Mouse (Mus musculus) hindbrain, embryonic 14.5 days (tissue): ENCODE data around the gene Ccdc9. TPM values are rescaled to one million over a fixed set of nuclear protein-coding genes. Genes with fewer than 3 reads are reported as not detected.
"Not testable (repeated sequence)": the region's sequence is repeated elsewhere in the genome, so short reads cannot be mapped to it uniquely, and the experiment has no call there.

Experiments
- ATAC-seq: fragments of 200-750 bp; cut with Nextera tagmentation; 2 replicates; pipeline ENCODE4 v1.8.0; 2017; ENCODE audit warnings: moderate number of reproducible peaks, mild to moderate bottlenecking, moderate TSS enrichment, moderate library complexity; ENCODE audit not compliant: low FRiP score
- DNase-seq: peaks from one replicate; pipeline ENCODE4 v3.0.0-alpha.2; 2015; ENCODE audit warnings: low spot score
- H3K27ac ChIP-seq: fragments of 300-500 bp; sonication (generic); 2 replicates; pipeline ENCODE4 v1.5.1; 2014; ENCODE audit warnings: mild to moderate bottlenecking, moderate library complexity
- H3K27me3 ChIP-seq: fragments of 300-500 bp; sonication (generic); 2 replicates; pipeline ENCODE4 v1.6.1; 2014; ENCODE audit warnings: mild to moderate bottlenecking, low read length, mixed read lengths; ENCODE audit not compliant: control insufficient read depth, insufficient read depth
- H3K36me3 ChIP-seq: fragments of 300-500 bp; sonication (generic); replicated peaks from 2 replicates; pipeline ENCODE4 v1.6.1; 2014; ENCODE audit not compliant: control insufficient read depth, insufficient read depth
- H3K4me1 ChIP-seq: fragments of 300-500 bp; sonication (generic); replicated peaks from 2 replicates; pipeline ENCODE4 v1.6.1; 2014; ENCODE audit warnings: antibody characterized with exemption, low read length, mixed read lengths; ENCODE audit not compliant: control insufficient read depth, insufficient read depth
- H3K4me2 ChIP-seq: fragments of 300-500 bp; sonication (generic); replicated peaks from 2 replicates; pipeline ENCODE4 v1.6.1; 2014; ENCODE audit warnings: mild to moderate bottlenecking, moderate library complexity
- H3K4me3 ChIP-seq: fragments of 300-500 bp; sonication (generic); replicated peaks from 2 replicates; pipeline ENCODE4 v1.5.1; 2014; ENCODE audit warnings: mild to moderate bottlenecking, low read length
- H3K9ac ChIP-seq: fragments of 300-500 bp; sonication (generic); 2 replicates; pipeline ENCODE4 v1.6.1; 2014
- H3K9me3 ChIP-seq: fragments of 300-500 bp; sonication (generic); 2 replicates; pipeline ENCODE4 v1.6.1; 2016; ENCODE audit warnings: low read length; ENCODE audit not compliant: control insufficient read depth
- WGBS: fragments of 180-500 bp; shearing (Covaris S2); extraction: QIAGEN DNeasy Blood & Tissue Kit; methylation state at CpG from one replicate; pipeline ENCODE4 v1.1.7; 2014; 5-methylcytosine and 5-hydroxymethylcytosine counted together
- polyA plus RNA-seq: library from polyadenylated mRNA; unstranded; fragments of >200 nt; fragmentation: Nextera tagmentation; extraction: Ambion mirVana; gene quantifications from 2 replicates; pipeline ENCODE4 v1.2.1, GENCODE M21; 2014

Ccdc9 gene
- polyA plus RNA-seq, 1 experiment from 2014 or later, result 17.0 TPM

DNA sequence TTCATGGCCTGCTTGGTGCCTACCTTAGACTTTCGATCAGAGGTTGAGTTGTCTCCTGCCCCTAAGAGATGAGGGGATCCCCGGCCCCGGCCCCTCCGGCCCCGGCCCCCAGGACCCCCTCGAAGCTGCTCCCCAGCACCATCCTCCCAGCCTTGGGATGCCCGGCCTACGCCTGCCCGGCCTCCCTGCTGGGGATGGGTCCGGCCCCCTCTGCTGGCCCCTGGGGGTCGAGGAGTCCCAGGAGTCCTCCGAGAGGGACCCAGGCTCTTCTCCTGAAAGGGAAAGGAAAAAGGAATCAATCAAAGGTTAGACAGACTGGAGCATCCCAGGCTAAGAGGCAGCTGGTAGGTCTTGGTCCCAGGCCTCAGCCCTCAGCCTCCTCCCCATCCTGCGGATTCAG lies 4.3 kb downstream of the Ccdc9 start:
- H3K9me3 ChIP-seq, result no peaks in the 10 kb centered on the region
- no peaks in the 10 kb centered on the region for H3K27me3 ChIP-seq
- no peak for DNase-seq
- WGBS, result 87% methylated on average over 13 of the region's 13 CpGs
- ATAC-seq, result no peak
- H3K4me2 ChIP-seq, result no peak overlapping the region
- H3K27ac ChIP-seq, result no peak overlapping the region
- peaks cover 61% of the 10 kb centered on the region for H3K36me3 ChIP-seq
- no peak overlapping the region for H3K9ac ChIP-seq
- H3K4me3 ChIP-seq, result no peak overlapping the region
- H3K4me1 ChIP-seq, result peaks cover 8% of the 10 kb centered on the region

DNA sequence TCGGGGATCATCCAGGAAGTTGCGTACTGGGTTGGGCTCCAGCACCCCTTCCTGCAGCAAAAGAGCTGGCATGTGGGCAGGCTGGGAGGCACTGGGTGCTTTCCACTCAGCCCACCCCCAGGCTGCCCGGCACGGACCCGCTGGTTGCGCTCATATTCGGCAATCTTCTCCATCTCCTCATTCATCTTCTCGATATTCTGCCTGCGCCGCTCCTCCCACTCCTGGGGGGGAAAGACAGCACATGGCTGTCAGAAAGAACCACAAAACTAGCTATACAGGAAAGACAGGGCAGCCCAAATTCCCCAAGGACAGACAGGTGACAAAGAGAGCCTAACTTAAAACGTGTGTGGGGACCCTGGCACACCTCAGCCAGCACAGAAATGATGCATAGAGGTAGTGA lies 5.9 kb downstream of the Ccdc9 start:
- H3K4me3 ChIP-seq, result no peak overlapping the region
- H3K4me1 ChIP-seq, result peaks cover 6% of the 10 kb centered on the region
- no peak overlapping the region for H3K27ac ChIP-seq
- 90% methylated on average over 11 of the region's 11 CpGs for WGBS
- H3K9me3 ChIP-seq, result no peaks in the 10 kb centered on the region
- peaks cover 77% of the 10 kb centered on the region for H3K36me3 ChIP-seq
- ATAC-seq (no peak), DNase-seq (no peak)
- no peaks in the 10 kb centered on the region for H3K27me3 ChIP-seq
- no peak overlapping the region for H3K4me2 ChIP-seq
- no peak overlapping the region for H3K9ac ChIP-seq

DNA sequence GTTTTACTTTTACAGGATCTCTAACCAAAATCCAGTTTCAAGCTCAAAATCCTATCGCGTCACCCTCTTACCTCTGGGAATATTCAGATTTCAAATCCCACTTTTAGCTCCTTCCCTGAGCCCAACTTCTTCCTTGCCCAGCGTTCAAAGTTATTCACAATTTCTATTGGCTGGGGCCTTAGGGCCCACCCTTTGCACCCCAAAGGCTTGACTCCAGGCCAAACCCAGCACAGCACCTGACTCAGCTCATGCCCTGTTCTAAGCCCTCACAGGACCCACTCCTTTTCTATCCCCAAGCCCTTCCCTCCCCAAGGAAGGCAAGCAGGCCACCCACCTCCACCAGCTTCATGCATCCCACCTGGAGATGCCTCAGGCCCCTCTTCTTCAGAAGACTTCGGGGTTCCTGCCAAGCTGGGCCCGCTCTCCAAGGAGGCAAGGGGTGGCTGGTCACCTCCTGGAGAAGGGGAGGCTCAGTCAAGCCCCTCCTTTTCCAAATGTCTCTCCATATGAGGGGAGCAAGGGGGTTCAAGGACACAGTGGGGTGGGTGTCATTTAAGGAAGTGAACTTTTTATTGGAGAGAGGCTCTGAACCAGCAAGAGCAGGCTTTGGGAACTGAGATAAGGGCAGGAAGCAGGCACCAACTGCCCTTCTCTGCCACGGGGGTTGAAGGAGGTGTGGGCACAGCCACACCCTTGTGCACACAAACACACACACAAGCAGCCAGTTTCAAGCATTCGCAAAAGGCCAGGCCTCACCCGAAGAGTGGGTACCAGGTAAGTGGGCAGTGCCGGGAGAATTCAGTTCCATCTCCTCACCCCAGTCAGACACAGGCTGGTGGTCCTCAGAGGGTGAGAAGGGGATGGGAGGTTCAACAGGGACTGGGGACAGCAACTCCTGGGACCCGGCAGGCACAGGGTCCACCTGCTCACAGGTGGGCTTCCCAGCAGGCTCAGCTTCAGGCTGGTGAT lies 11.4 kb downstream of the Ccdc9 start:
- H3K27ac ChIP-seq, result no peak overlapping the region
- peaks cover 47% of the 10 kb centered on the region for H3K36me3 ChIP-seq
- WGBS, result 90% methylated on average over 10 of the region's 10 CpGs
- peaks cover 25% of the 10 kb centered on the region for H3K4me1 ChIP-seq
- no peak for ATAC-seq
- H3K9ac ChIP-seq, result no peak overlapping the region
- H3K4me3 ChIP-seq, result no peak overlapping the region
- no peaks in the 10 kb centered on the region for H3K27me3 ChIP-seq
- no peak overlapping the region for H3K4me2 ChIP-seq
- DNase-seq, result no peak
- H3K9me3 ChIP-seq, result no peaks in the 10 kb centered on the region

DNA sequence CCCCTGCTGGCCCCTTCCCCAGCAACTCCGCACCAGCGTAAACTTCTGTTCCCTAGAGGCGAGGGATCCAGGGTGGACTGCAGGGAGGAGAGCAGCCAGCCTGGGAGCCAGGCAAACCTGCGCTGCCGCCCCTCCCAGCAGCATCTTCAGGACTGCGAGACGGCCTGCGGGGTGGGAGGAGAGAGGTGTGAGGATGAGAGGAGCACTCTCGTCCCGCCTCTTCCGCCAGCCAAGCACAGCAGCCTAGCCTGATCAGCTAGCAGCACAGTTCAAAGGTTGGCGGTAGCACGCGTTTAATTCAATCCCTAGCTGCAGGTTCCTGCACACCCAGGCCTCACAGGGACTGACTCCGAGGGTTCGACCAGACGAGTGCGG lies 12.8 kb downstream of the Ccdc9 start:
- WGBS, result 0% methylated on average over 18 of the region's 18 CpGs
- H3K9me3 ChIP-seq, result no peaks in the 10 kb centered on the region
- H3K36me3 ChIP-seq, result peaks cover 35% of the 10 kb centered on the region
- H3K27me3 ChIP-seq, result no peaks in the 10 kb centered on the region
- peak overlapping the region; percentile 92 for H3K9ac ChIP-seq
- peak overlapping the region; percentile 87 for H3K4me2 ChIP-seq
- H3K27ac ChIP-seq, result peak overlapping the region; percentile 95
- peak overlapping the region; percentile 89 for H3K4me3 ChIP-seq
- ATAC-seq (peak; percentile 67), DNase-seq (peak; percentile 62)
- H3K4me1 ChIP-seq, result peaks cover 25% of the 10 kb centered on the region

DNA sequence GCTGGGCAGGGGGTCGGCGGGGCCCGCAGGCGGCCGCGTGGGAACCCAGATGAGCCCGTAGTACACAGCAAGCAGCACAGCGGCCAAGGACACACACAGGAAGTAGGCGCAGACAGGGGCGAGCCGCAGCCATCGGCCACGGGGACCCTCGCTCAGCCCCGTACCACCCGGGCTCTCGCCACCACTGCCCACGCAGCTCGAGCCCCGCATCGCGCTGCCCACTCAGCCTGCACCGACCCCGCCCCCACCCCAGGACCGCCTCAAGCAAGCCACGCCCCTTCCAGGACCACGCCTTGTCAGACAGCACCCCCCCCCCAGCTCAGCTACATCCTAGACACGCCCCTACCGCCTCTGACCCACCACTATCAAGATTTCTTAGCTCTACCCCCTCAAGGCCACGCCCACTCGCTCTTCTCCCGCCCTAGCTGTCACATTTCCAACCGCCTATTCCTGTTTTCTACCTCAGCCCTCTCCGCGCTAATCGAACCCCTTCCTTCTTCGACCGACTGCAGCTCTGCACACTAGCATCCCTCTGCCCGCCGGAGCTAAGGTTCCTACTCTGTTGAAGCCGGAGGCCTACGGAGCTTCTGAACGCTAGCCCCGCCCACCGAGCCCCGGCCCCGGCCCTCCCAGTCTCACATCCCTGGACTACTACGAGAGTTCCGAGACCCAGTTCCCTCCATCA lies 13.4 kb downstream of the Ccdc9 start, which contains the start of gene Inafm1:
TSS of gene Inafm1 (minus strand) at position 537 of the 685 bp plus-strand sequence.
- peaks cover 25% of the 10 kb centered on the region for H3K4me1 ChIP-seq

DNA sequence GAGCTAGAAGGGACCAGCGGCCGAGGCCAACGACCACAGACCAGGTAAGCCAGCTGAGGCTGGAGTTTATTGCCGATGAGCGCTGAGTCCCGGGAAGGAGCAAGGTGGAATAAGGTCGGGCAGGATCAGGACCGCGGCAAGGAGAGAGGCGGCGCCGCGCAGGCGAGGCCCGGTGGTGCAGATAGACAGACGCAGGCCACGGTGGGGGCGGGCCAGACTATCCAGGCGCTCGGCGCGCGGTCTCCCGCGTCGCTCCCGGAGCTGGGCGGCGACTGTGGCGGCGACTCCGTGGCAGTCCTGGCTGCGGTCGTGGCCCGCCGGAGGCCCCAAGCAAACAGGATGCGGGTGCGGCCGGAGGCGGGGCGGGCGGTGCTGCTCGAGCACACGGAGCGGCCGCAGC lies 13.9 kb downstream of the Ccdc9 start:
- Histone ChIP-seq H3K27me3 (no peaks in the 10 kb centered on the region), H3K4me1 (peaks cover 25% of the 10 kb centered on the region), H3K9me3 (no peaks in the 10 kb centered on the region), H3K27ac (peak overlapping the region; percentile 95), H3K36me3 (peaks cover 27% of the 10 kb centered on the region), H3K9ac (peak overlapping the region; percentile 92), H3K4me3 (peak overlapping the region; percentile 89), H3K4me2 (peak overlapping the region; percentile 87)
- WGBS, result under 1% methylated on average over 42 of the region's 46 CpGs
- peak; percentile 72 for ATAC-seq
- DNase-seq, result peak; percentile 70

More for the DNA sequence above, 13.4 kb downstream of the Ccdc9 start, which contains the start of gene Inafm1:
- Histone ChIP-seq H3K27me3 (no peaks in the 10 kb centered on the region), H3K36me3 (peaks cover 33% of the 10 kb centered on the region), H3K9ac (peak within 1 kb of the TSS; percentile 92), H3K9me3 (no peaks in the 10 kb centered on the region), H3K4me2 (peak within 1 kb of the TSS; percentile 87), H3K27ac (peak within 1 kb of the TSS; percentile 95), H3K4me3 (peak within 1 kb of the TSS; percentile 89)
- ATAC-seq, result peak; percentile 86
- DNase-seq, result peak; percentile 89
- under 1% methylated on average over 46 of the region's 49 CpGs for WGBS

DNA sequence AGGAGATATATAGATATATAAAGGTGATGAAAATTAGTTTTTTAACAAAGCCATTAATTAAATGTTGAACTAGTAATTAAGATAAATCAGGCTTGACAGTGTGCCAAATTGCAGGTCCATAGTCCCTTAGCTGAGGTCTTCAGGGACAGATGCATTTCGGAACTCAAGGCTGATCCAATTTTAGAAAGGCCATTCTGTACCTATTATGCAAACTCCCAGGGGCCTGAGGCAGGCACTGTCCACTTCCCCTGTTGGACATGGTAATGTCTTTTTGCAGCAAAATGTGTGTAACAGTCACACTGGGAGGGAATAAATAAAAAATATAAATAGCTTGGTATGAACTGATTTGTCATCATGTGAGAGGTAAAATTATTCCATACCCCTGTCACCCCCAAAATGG lies 15.5 kb downstream of the Ccdc9 start:
- Histone ChIP-seq H3K9ac (peak overlapping the region; percentile 92; the same call in 1 of the 2 replicates), H3K27ac (no peak overlapping the region), H3K27me3 (no peaks in the 10 kb centered on the region), H3K9me3 (no peaks in the 10 kb centered on the region), H3K4me1 (peaks cover 25% of the 10 kb centered on the region), H3K4me2 (peak overlapping the region; percentile 87), H3K4me3 (peak overlapping the region; percentile 89; the same call in 1 of the 2 replicates), H3K36me3 (peaks cover 12% of the 10 kb centered on the region)
- no peak for DNase-seq
- WGBS, result 27% methylated on average over 1 of the region's 1 CpGs
- no peak for ATAC-seq

DNA sequence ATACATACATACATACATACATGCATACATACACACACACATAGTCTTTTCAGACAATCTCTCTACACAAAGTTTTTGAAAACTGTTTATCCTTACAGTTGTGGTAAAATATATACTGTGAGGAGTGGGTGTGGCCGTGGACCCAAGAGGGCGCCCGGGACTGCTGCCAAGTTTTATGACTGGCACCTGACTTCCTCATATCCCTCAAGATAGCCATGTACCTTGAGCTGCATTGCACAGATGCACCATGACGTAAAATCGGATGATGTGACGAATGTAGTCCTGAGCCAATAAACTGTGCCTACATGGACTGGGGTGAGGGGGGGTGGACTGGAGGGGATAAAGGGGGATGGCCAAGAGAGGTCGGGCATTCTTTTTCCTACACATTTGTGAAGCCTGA lies 20.0 kb downstream of the Ccdc9 start:
- ATAC-seq, H3K27ac ChIP-seq, H3K27me3 ChIP-seq, H3K9ac ChIP-seq, H3K9me3 ChIP-seq, DNase-seq, H3K36me3 ChIP-seq, H3K4me2 ChIP-seq, H3K4me3 ChIP-seq: not testable (repeated sequence)
- H3K4me1 ChIP-seq, result peaks cover 12% of the 10 kb centered on the region
- 91% methylated on average over 7 of the region's 7 CpGs for WGBS

DNA sequence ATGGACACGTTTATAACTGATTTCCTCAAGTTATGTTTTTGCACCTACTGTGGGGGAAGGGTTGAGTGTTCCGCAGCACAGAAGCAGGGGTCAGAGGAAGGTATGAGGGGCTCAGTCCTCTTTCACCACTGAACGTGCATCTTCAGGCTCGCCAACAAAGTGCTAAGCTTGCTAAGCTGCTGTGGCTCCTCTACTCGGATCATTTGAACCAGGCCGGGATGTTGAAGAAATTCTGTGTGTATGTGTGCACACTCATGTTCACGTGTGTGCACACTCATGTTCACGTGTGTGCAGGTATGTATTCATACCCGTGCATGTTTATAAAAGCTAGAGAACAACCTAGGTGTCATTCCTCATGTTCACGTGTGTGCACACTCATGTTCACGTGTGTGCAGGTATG lies 20.7 kb downstream of the Ccdc9 start:
- Histone ChIP-seq H3K4me3 (no peak overlapping the region), H3K27ac (no peak overlapping the region), H3K36me3 (no peaks in the 10 kb centered on the region), H3K27me3 (no peaks in the 10 kb centered on the region), H3K4me1 (0 out of 2 replicates have a peak, but pooled peaks cover 6% of the 10 kb centered on the region), H3K9ac (no peak overlapping the region), H3K9me3 (peaks cover 8% of the 10 kb centered on the region; the same call in 1 of the 2 replicates), H3K4me2 (no peak overlapping the region)
- DNase-seq (no peak), ATAC-seq (no peak)
- 89% methylated on average over 11 of the region's 11 CpGs for WGBS
